Mouse (Mus musculus) midbrain, embryonic 13.5 days (tissue): ENCODE results near the gene Olfr169. TPM values are rescaled to one million over a fixed set of nuclear protein-coding genes. Genes with fewer than 3 reads are reported as not detected.
"Not testable (repeated sequence)": the region's sequence is repeated elsewhere in the genome, so short reads cannot be mapped to it uniquely, and the experiment has no call there.

ENCODE experiments used
- ATAC-seq: fragments of 200-750 bp; cut with Nextera tagmentation; 2 replicates; pipeline ENCODE4 v1.8.0; 2017; ENCODE audit warnings: mild to moderate bottlenecking, moderate TSS enrichment, moderate library complexity
- H3K27ac ChIP-seq: fragments of 300-500 bp; sonication (generic); 2 replicates; pipeline ENCODE4 v1.5.1; 2015; ENCODE audit warnings: inconsistent platforms, mild to moderate bottlenecking, moderate library complexity
- H3K27me3 ChIP-seq: fragments of 300-500 bp; sonication (generic); 2 replicates; pipeline ENCODE4 v1.6.1; 2015; ENCODE audit warnings: mild to moderate bottlenecking, inconsistent platforms
- H3K36me3 ChIP-seq: fragments of 300-500 bp; sonication (generic); 2 replicates; pipeline ENCODE4 v1.6.1; 2015; ENCODE audit warnings: mild to moderate bottlenecking, inconsistent platforms
- H3K4me1 ChIP-seq: fragments of 300-500 bp; sonication (generic); replicated peaks from 2 replicates; pipeline ENCODE4 v1.6.1; 2015; ENCODE audit warnings: inconsistent platforms
- H3K4me2 ChIP-seq: fragments of 300-500 bp; sonication (generic); replicated peaks from 2 replicates; pipeline ENCODE4 v1.6.1; 2015; ENCODE audit warnings: moderate library complexity, mild to moderate bottlenecking, inconsistent platforms
- H3K4me3 ChIP-seq: fragments of 300-500 bp; sonication (generic); replicated peaks from 2 replicates; pipeline ENCODE4 v1.5.1; 2015; ENCODE audit warnings: mild to moderate bottlenecking, inconsistent platforms
- H3K9ac ChIP-seq: fragments of 300-500 bp; sonication (generic); replicated peaks from 2 replicates; pipeline ENCODE4 v1.6.1; 2015; ENCODE audit warnings: mild to moderate bottlenecking, inconsistent platforms
- H3K9me3 ChIP-seq: fragments of 300-500 bp; sonication (generic); 2 replicates; pipeline ENCODE4 v1.6.1; 2016; ENCODE audit warnings: mild to moderate bottlenecking, inconsistent platforms
- WGBS: fragments of 180-500 bp; shearing (Covaris S2); methylation state at CpG from one replicate; pipeline ENCODE4 v1.1.7; 2015; 5-methylcytosine and 5-hydroxymethylcytosine counted together
- polyA plus RNA-seq: library from polyadenylated mRNA; unstranded; fragments of >200 nt; fragmentation: Nextera tagmentation; extraction: Ambion mirVana; gene quantifications from 2 replicates; pipeline ENCODE4 v1.2.1, GENCODE M21; 2015

Gene Olfr169
- not detected in 2 replicates for polyA plus RNA-seq

GRCm38 (mm10) chr16:19571709-19572108 is at the start of gene Olfr169:
Olfr169 (minus strand) TSS chr16:19571809.
- not testable (repeated sequence) for H3K9me3 ChIP-seq, H3K36me3 ChIP-seq, H3K4me3 ChIP-seq, ATAC-seq, H3K4me2 ChIP-seq, H3K27me3 ChIP-seq, H3K27ac ChIP-seq, H3K4me1 ChIP-seq, H3K9ac ChIP-seq
- 85% methylated on average over 2 of the region's 2 CpGs for WGBS

DNA sequence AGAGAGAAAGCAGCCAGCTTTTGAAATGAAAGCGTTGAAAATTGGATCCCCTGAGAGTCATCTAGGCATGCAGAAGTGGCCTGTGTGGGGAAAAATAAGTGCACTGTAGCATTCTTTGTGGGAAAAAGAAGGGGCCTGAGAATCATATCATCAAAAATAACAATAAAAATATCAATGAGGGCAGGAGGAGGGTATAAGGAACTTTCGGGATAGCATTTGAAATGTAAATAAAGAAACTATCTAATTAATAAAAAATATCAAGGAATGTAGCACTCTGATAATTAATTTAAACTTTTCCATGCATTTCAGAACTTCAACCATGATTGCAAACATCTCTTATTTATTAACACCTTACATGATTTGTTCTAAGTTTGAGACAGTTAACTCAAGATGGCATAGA is 40.2 kb upstream of the Olfr169 start, which contains the start of gene Olfr170:
Gene Olfr170, minus strand, starts transcription at position 101 of the 400 bp plus-strand sequence.
- ATAC-seq, H3K36me3 ChIP-seq, H3K4me1 ChIP-seq, H3K27me3 ChIP-seq, H3K4me3 ChIP-seq, H3K4me2 ChIP-seq, H3K27ac ChIP-seq, H3K9me3 ChIP-seq, H3K9ac ChIP-seq: not testable (repeated sequence)
- WGBS, result 92% methylated on average over 2 of the region's 2 CpGs

DNA sequence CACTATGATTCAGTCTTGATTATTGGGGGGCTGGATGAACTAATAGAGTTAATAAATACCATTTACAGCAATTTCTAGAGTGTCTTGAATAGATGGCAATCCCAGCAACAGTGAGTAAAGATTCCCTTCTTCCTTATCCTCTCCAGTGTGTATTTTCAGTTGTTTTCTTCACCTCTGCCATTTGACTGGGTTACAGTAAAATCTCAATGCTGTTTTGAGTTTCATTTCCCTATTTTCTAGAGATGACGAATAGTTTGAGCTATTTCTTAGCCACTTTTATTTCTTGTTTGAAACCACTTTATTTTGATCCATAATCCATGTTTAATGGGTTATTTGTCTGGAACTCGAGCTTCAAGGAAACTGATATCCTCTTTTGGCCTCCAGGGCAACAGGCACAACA is 31.6 kb upstream of the Olfr169 start:
- Histone ChIP-seq H3K4me3 (no peak overlapping the region), H3K9me3 (no peaks in the 10 kb centered on the region), H3K27ac (no peak overlapping the region), H3K4me1 (no peaks in the 10 kb centered on the region), H3K4me2 (no peak overlapping the region), H3K27me3 (no peaks in the 10 kb centered on the region), H3K36me3 (no peaks in the 10 kb centered on the region), H3K9ac (no peak overlapping the region)
- WGBS, result 63% methylated on average over 2 of the region's 2 CpGs
- no peak for ATAC-seq

DNA sequence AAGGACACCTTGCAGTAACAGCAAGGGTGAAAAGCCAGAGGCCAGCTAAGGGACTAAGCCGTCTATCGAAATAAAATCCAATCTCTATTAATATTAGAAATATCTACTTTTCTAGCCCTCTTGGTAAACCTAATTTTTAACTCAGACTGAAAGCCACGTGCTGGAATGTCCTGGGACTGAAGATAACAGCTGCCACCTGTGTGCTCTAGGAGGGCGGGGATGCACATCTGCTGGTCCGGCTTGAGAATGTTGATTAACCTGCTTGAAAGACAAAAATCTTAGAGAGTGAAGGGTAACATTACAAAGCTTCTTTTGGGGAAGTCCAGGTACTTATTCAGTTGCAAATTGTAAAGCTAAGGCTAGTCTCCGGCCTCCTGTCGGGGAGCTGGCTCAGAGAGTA is 18.2 kb downstream of the Olfr169 start:
- H3K27ac ChIP-seq, ATAC-seq, H3K4me3 ChIP-seq, H3K27me3 ChIP-seq, H3K4me2 ChIP-seq, H3K4me1 ChIP-seq, H3K9me3 ChIP-seq, H3K36me3 ChIP-seq, H3K9ac ChIP-seq: not testable (repeated sequence)
- WGBS, result 91% methylated on average over 7 of the region's 7 CpGs

DNA sequence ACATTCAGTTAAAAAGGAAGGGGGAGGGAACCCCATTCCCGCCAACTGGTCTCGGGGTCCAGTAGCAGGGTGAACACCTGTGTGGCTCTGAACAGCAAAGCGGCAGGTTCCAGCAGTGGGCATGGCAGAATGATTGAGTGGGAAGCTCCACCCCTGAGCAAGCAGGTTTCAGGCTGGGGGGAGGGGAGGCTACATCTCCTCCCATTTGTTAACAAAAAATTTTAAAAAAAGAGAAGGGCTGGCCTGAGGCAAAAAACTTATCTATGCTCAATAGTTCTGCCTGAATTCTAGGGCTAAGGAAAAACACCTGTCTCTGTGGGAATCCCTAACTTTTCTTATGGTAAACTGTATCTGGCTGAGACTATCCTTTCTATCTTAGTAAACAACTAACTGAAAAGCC is 19.4 kb downstream of the Olfr169 start:
- H3K4me1 ChIP-seq, H3K27me3 ChIP-seq, H3K4me2 ChIP-seq, ATAC-seq, H3K9me3 ChIP-seq, H3K36me3 ChIP-seq, H3K4me3 ChIP-seq, H3K27ac ChIP-seq, H3K9ac ChIP-seq: not testable (repeated sequence)
- WGBS, result 100% methylated on average over 3 of the region's 3 CpGs

DNA sequence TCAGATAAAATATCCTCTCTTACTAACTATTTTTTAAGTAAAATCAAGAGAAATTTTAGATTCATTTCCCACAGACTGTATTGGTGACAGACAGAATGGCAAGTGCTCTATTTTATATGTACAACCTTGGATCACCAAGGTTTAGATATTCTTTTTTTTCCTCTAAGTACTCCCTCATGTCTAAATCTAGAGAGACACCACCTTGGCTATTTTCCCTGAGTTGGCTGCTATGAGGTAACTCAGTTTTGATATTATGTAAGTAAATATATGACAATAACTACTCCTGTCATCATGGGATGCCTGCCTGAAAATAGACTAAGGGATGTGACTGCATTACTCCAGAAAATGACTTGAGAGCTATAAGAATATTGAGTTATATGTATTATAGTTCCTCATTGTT is 36.2 kb downstream of the Olfr169 start, which contains the start of gene Olfr168:
Gene Olfr168, minus strand, starts transcription at position 101 of the 400 bp plus-strand sequence.
- Histone ChIP-seq H3K4me1 (no peaks in the 10 kb centered on the region), H3K4me3 (no peak within 1 kb of the TSS), H3K27me3 (no peaks in the 10 kb centered on the region), H3K36me3 (no peaks in the 10 kb centered on the region), H3K27ac (no peak within 1 kb of the TSS), H3K9me3 (peaks cover 5% of the 10 kb centered on the region; the same call in 1 of the 2 replicates), H3K4me2 (no peak within 1 kb of the TSS), H3K9ac (no peak within 1 kb of the TSS)
- no peak for ATAC-seq

- Histone ChIP-seq H3K4me2 (no peak within 1 kb of the TSS), H3K36me3 (no peaks in the 10 kb centered on the region), H3K4me1 (no peaks in the 10 kb centered on the region), H3K27ac (no peak within 1 kb of the TSS), H3K9ac (no peak within 1 kb of the TSS), H3K27me3 (no peaks in the 10 kb centered on the region), H3K9me3 (no peaks in the 10 kb centered on the region), H3K4me3 (no peak within 1 kb of the TSS)
- no peak for ATAC-seq
- WGBS, result 100% methylated on average over 2 of the region's 2 CpGs
Measured at GRCm38 (mm10) chr16:19522166-19522565, 49.4 kb downstream of the Olfr169 start, which contains the start of gene Olfr167. Olfr167 (minus strand) TSS chr16:19522266.

Other genes starting within 250 kb of the Olfr169 start
- not detected in 2 replicates for gene Olfr165, start 148.7 kb downstream of the Olfr169 start, polyA plus RNA-seq
- not detected in 2 replicates for gene Olfr166, start 88.1 kb downstream of the Olfr169 start, polyA plus RNA-seq
- not detected in 2 replicates for gene Olfr167, start 49.5 kb downstream of the Olfr169 start, polyA plus RNA-seq
- not detected in 2 replicates for gene Olfr168, start 36.3 kb downstream of the Olfr169 start, polyA plus RNA-seq
- gene Olfr170, start 40.1 kb upstream of the Olfr169 start, polyA plus RNA-seq, result not detected in 2 replicates
- not detected in 2 replicates for gene Olfr171, start 58.1 kb upstream of the Olfr169 start, polyA plus RNA-seq
- gene Lamp3, start 134.6 kb upstream of the Olfr169 start, polyA plus RNA-seq, result 0.04 TPM in 1 of 2 replicates, not detected in the other
- 50.8 and 60.3 TPM in 2 replicates for gene B3gnt5, start 188.4 kb upstream of the Olfr169 start, polyA plus RNA-seq